Mouse (Mus musculus): Measurements from ENCODE around the gene 1700003E16Rik. TPM values are rescaled to one million over a fixed set of nuclear protein-coding genes. Genes with fewer than 3 reads are reported as not detected.
"Not testable (repeated sequence)": the region's sequence is repeated elsewhere in the genome, so short reads cannot be mapped to it uniquely, and the experiment has no call there.

Gene 1700003E16Rik
- total RNA-seq, 2 experiments from 2014 or later = 28.5 to 29.0 TPM

- intact Hi-C loops (cut with DNase I) = no loop called here
- DNase-seq (ENCODE audit: extremely low spot score in 1 of 2, low spot score in 2 of 2) = no peak
These were observed 10.4 kb upstream of the 1700003E16Rik start for GRCm38 (mm10) chr6:83145805-83146204.

GRCm38 (mm10) chr6:83147280-83147679 lies 8.9 kb upstream of the 1700003E16Rik start:
- DNase-seq (ENCODE audit: extremely low spot score in 1 of 2, low spot score in 2 of 2) = no peak
- intact Hi-C loops (cut with DNase I) = no loop called here

GRCm38 (mm10) chr6:83151721-83152120 lies 4.5 kb upstream of the 1700003E16Rik start:
- intact Hi-C loops (cut with DNase I) = no loop called here
- no peak for DNase-seq (ENCODE audit: extremely low spot score in 1 of 2, low spot score in 2 of 2)

- DNase-seq (ENCODE audit: extremely low spot score in 1 of 2, low spot score in 2 of 2) = no peak
These were observed 3.2 kb upstream of the 1700003E16Rik start for GRCm38 (mm10) chr6:83153038-83153437.

GRCm38 (mm10) chr6:83153485-83153884 lies 2.7 kb upstream of the 1700003E16Rik start:
- intact Hi-C loops (cut with DNase I) = no loop called here
- no peak for DNase-seq (ENCODE audit: extremely low spot score in 1 of 2, low spot score in 2 of 2)

More at GRCm38 (mm10) chr6:83153038-83153437, 3.2 kb upstream of the 1700003E16Rik start:
- intact Hi-C loops (cut with DNase I) = no loop called here

- intact Hi-C loops (cut with DNase I) = no loop called here
- DNase-seq (ENCODE audit: extremely low spot score in 1 of 2, low spot score in 2 of 2) = peak in 1 of 2 experiments; percentile 76
These were observed 509 bp upstream of the 1700003E16Rik start for GRCm38 (mm10) chr6:83155552-83156238.

GRCm38 (mm10) chr6:83159456-83159855 lies 3.3 kb downstream of the 1700003E16Rik start:
- intact Hi-C loops (cut with DNase I); DNase-seq (ENCODE audit: extremely low spot score in 1 of 2, low spot score in 2 of 2): not testable (repeated sequence)

GRCm38 (mm10) chr6:83161442-83161841 lies 5.2 kb downstream of the 1700003E16Rik start:
- intact Hi-C loops (cut with DNase I) = loop anchor here (5.0 kb wide), 1 partner anchor 39 kb away; the partner anchor contains the start of gene Wbp1
- no peak for DNase-seq (ENCODE audit: extremely low spot score in 1 of 2, low spot score in 2 of 2)

- DNase-seq (ENCODE audit: extremely low spot score in 1 of 2, low spot score in 2 of 2) = peak in 1 of 2 experiments; percentile 49
- intact Hi-C loops (cut with DNase I) = loop anchor here (5.0 kb wide), 1 partner anchor 40 kb away; the partner anchor contains the start of gene Wbp1
These were observed 5.9 kb downstream of the 1700003E16Rik start for GRCm38 (mm10) chr6:83161921-83162641.

- intact Hi-C loops (cut with DNase I) = loop anchor here (5.0 kb wide), 1 partner anchor 40 kb away; the partner anchor contains the start of gene Wbp1
- peak in 1 of 2 experiments; percentile 59 for DNase-seq (ENCODE audit: extremely low spot score in 1 of 2, low spot score in 2 of 2)
These were observed 6.5 kb downstream of the 1700003E16Rik start for GRCm38 (mm10) chr6:83162701-83163100.

- intact Hi-C loops (cut with DNase I) = no loop called here
- no peak for DNase-seq (ENCODE audit: extremely low spot score in 1 of 2, low spot score in 2 of 2)
These were observed 8.9 kb downstream of the 1700003E16Rik start for GRCm38 (mm10) chr6:83165026-83165606.

GRCm38 (mm10) chr6:83165607-83166242 lies 9.5 kb downstream of the 1700003E16Rik start, which contains the start of gene Dctn1:
TSS of gene Dctn1 (plus strand) at chr6:83165920.
- peak; percentile 88 to 96 for DNase-seq (ENCODE audit: extremely low spot score in 1 of 2, low spot score in 2 of 2)
- intact Hi-C loops (cut with DNase I) = no loop called here

- no peak for DNase-seq (ENCODE audit: extremely low spot score in 1 of 2, low spot score in 2 of 2)
- intact Hi-C loops (cut with DNase I) = no loop called here
These were observed 10.0 kb downstream of the 1700003E16Rik start for GRCm38 (mm10) chr6:83166243-83166630.

- DNase-seq (ENCODE audit: extremely low spot score in 1 of 2, low spot score in 2 of 2) = no peak
- intact Hi-C loops (cut with DNase I) = no loop called here
These were observed 13.7 kb downstream of the 1700003E16Rik start for GRCm38 (mm10) chr6:83169872-83170271.

- intact Hi-C loops (cut with DNase I) = no loop called here
- DNase-seq (ENCODE audit: extremely low spot score in 1 of 2, low spot score in 2 of 2) = no peak
These were observed 14.9 kb downstream of the 1700003E16Rik start for GRCm38 (mm10) chr6:83171063-83171462.

GRCm38 (mm10) chr6:83172240-83172920 lies 16.2 kb downstream of the 1700003E16Rik start:
- DNase-seq (ENCODE audit: extremely low spot score in 1 of 2, low spot score in 2 of 2) = no peak
- intact Hi-C loops (cut with DNase I) = no loop called here

- intact Hi-C loops (cut with DNase I) = no loop called here
- no peak for DNase-seq (ENCODE audit: extremely low spot score in 1 of 2, low spot score in 2 of 2)
These were observed 19.8 kb downstream of the 1700003E16Rik start for GRCm38 (mm10) chr6:83175996-83176395.

- intact Hi-C loops (cut with DNase I) = no loop called here
- peak in 1 of 2 experiments; percentile 48 for DNase-seq (ENCODE audit: extremely low spot score in 1 of 2, low spot score in 2 of 2)
These were observed 23.4 kb downstream of the 1700003E16Rik start for GRCm38 (mm10) chr6:83179390-83180117.
